Mouse (Mus musculus) brown adipose tissue, adult 24 weeks (tissue): ENCODE measurements around the gene Cpt1c. TPM values are rescaled to one million over a fixed set of nuclear protein-coding genes. Genes with fewer than 3 reads are reported as not detected.
"Not testable (repeated sequence)": the region's sequence is repeated elsewhere in the genome, so short reads cannot be mapped to it uniquely, and the experiment has no call there.

Experiments
- H3K27ac ChIP-seq: fragments of 200-500 bp; replicated peaks from 2 replicates; pipeline ENCODE4 v1.5.1; 2012; ENCODE audit warnings: low read depth, mild to moderate bottlenecking, low read length
- H3K4me1 ChIP-seq: fragments of 200-500 bp; 2 replicates; pipeline ENCODE4 v1.6.1; 2012; ENCODE audit warnings: low read length, mixed read lengths; ENCODE audit not compliant: control insufficient read depth, insufficient read depth, insufficient read length
- H3K4me3 ChIP-seq: fragments of 200-500 bp; 2 replicates; pipeline ENCODE4 v1.5.1; 2012; ENCODE audit warnings: low read depth, mild to moderate bottlenecking, low read length, moderate library complexity; ENCODE audit not compliant: insufficient read depth
- polyA plus RNA-seq: library from polyadenylated mRNA; stranded (reverse); fragments of >200 nt; gene quantifications from 2 replicates; pipeline ENCODE4 v1.2.4, GENCODE M21; 2012; ENCODE audit not compliant: missing spikeins, insufficient read depth, insufficient read length

The Cpt1c gene
- 0.58 and 0.75 TPM in 2 replicates for polyA plus RNA-seq

DNA sequence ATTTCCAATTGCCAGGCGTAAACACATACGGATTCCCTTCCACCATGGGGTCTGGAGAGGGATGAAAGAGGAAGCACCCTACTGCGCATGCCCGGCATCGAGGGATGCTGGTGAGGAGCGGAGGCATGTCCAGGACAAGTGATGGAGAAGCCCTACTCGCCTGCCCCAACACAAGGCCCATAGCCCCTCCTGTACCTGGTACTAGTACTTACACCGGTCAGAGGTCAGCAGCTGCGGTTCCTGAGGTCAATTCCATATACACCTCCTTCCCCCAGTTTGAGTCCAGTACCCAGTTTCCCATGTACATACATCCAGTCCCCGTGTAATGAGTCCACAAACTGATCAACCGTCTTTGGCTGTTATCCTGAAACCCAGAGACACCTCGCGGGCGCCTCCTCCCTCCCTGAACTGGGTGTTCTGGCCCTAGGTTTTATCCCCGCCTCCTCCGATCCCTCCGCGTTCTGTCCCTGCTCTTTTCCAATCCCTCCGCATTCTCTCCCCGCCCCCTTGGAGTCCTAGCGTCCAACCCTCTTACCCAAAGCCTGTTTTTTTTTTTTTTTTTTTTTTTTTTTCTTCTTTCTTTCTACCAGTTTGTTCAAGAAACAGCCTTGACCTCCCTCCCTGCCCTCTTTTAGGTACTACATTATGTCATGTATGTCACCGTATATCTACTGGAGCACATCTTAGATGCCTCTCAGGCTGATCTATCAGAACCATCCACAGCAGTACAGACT is at the start of gene Cpt1c:
TSS of gene Cpt1c (minus strand) at position 469 of the 734 bp plus-strand sequence.
- Histone ChIP-seq H3K27ac (no peak within 1 kb of the TSS), H3K4me3 (peak within 1 kb of the TSS; percentile 59)

GRCm38 (mm10) chr7:45023711-45024110 is 49.1 kb upstream of the Cpt1c start:
- not testable (repeated sequence) for H3K4me3 ChIP-seq, H3K27ac ChIP-seq, H3K4me1 ChIP-seq

More for the DNA sequence above, at the start of gene Cpt1c:
- no peaks in the 10 kb centered on the region for H3K4me1 ChIP-seq

DNA sequence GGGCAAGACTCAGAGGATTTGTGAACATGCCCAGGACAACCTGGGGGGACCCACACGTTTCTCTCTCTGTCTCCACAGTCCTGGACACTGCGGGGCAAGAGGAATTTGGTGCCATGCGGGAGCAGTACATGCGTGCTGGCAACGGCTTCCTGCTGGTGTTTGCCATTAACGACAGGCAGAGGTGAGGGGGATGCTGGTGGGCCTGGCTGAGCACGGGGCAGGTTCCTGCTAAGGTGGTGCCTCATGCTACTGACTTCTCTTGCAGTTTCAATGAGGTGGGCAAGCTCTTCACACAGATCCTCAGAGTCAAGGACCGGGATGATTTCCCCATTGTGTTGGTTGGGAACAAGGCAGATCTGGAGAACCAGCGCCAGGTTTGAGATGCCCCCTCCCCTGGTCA is 45.6 kb upstream of the Cpt1c start:
- Histone ChIP-seq H3K4me1 (no peaks in the 10 kb centered on the region), H3K27ac (no peak overlapping the region), H3K4me3 (no peak overlapping the region)

DNA sequence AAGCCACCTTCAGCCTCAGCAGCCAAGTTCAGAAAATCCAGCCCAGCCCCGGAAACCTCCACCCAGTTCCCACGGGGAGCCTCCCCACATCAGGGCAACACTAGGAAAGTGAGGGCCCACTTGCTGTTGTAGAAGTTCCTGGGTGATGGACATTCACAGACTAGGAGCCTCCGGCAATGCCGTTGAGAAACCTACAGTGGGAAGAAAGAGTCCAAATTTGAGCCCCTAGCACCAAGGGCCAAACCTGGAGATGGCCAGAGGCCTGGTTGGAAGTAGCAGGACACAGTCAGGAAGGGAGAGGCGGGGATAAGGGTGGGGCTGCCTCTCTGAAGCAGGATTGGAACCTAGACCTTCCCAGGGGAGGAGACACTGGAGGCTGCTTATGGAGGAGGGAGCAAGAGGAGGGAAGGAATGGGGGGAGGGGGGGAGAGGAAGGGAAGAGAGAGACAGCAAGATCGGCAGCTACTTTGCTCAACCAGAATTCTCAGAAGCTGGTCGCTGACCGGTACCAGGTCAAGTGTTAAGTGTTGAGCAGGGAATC is 44.5 kb upstream of the Cpt1c start:
- peak overlapping the region; percentile 59 for H3K4me3 ChIP-seq
- no peaks in the 10 kb centered on the region for H3K4me1 ChIP-seq

DNA sequence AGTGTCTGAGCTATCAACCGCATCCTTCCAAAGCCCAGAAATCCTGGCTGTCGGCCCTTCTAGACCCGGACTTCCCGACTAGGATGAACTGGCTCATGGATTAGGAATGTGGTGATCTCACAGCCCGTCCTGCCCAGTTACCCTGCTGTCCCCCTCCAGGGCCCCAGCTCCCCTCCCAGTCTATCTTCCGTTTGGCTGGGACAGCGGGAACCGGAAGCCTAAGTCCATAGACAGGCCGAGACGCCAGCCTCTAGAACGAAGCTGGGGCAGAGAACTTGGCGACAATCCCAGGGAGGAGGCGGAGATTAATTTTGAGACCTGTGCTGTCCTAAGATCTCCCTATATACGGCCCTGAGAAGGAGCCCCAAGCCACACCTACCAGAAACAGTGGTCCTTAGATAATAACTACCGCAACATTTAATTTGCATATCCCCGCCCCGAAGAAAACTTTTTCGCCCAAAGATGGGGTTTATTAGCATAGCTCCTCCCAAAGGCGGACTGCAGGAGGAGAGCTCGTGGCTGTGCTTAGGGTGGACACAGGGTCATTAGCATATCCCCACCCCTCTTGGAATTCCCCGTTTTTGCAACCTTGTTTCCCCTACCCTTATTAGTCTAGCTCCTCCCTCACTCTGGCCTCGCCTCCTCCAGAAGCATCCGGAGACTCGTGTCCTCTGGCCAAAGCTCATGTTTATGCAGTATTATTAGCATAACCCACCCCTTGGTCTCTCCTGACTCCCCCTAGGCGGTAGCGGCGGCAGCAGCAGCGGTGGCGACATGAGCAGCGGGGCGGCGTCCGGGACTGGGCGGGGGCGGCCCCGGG is 42.8 kb upstream of the Cpt1c start, which contains the start of gene Rras:
TSS of gene Rras (plus strand) at position 720 of the 820 bp plus-strand sequence.
- peaks cover 6% of the 10 kb centered on the region; the same call in 1 of the 2 replicates for H3K4me1 ChIP-seq
- peak within 1 kb of the TSS; percentile 100 for H3K27ac ChIP-seq
- H3K4me3 ChIP-seq, result peak within 1 kb of the TSS; percentile 70

More for the DNA sequence above, 44.5 kb upstream of the Cpt1c start:
- H3K27ac ChIP-seq, result peak overlapping the region; percentile 99

GRCm38 (mm10) chr7:45016761-45017160 is 42.1 kb upstream of the Cpt1c start:
- Histone ChIP-seq H3K4me3 (peak overlapping the region; percentile 70), H3K27ac (peak overlapping the region; percentile 100), H3K4me1 (peaks cover 6% of the 10 kb centered on the region; the same call in 1 of the 2 replicates)

GRCm38 (mm10) chr7:45015957-45016612 is 41.4 kb upstream of the Cpt1c start, which contains the start of gene Scaf1:
Scaf1 (minus strand) TSS chr7:45016363.
- Histone ChIP-seq H3K4me3 (peak within 1 kb of the TSS; percentile 78), H3K27ac (peak within 1 kb of the TSS; percentile 100), H3K4me1 (peaks cover 6% of the 10 kb centered on the region; the same call in 1 of the 2 replicates)

- H3K27ac ChIP-seq, result peak overlapping the region; percentile 82
- peaks cover 6% of the 10 kb centered on the region; the same call in 1 of the 2 replicates for H3K4me1 ChIP-seq
- H3K4me3 ChIP-seq, result peak overlapping the region; percentile 78
These were observed 40.8 kb upstream of the Cpt1c start for GRCm38 (mm10) chr7:45015344-45015956.

DNA sequence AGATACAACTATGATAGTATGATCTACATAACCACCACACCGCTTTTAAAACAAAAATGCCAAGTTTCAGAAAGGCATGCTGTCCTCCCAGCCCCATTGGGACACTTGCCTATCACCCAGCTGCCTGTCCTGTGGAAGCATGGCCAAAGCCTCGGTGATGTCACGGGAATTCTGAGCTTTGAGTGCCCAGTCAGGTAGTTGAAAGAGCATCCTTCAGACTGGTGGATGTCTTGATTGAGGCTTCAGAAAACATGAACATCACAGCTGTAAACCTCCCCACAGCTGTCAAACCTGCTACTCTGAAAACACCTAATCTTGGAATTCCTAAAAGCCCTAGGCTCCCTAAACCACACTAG is 39.4 kb upstream of the Cpt1c start:
- peaks cover 6% of the 10 kb centered on the region; the same call in 1 of the 2 replicates for H3K4me1 ChIP-seq
- H3K4me3 ChIP-seq, result no peak overlapping the region

GRCm38 (mm10) chr7:45013366-45014095 is 38.9 kb upstream of the Cpt1c start:
- Histone ChIP-seq H3K4me1 (peaks cover 6% of the 10 kb centered on the region; the same call in 1 of the 2 replicates), H3K4me3 (no peak overlapping the region), H3K27ac (peak overlapping the region; percentile 53)

More for the DNA sequence above, 39.4 kb upstream of the Cpt1c start:
- no peak overlapping the region for H3K27ac ChIP-seq

DNA sequence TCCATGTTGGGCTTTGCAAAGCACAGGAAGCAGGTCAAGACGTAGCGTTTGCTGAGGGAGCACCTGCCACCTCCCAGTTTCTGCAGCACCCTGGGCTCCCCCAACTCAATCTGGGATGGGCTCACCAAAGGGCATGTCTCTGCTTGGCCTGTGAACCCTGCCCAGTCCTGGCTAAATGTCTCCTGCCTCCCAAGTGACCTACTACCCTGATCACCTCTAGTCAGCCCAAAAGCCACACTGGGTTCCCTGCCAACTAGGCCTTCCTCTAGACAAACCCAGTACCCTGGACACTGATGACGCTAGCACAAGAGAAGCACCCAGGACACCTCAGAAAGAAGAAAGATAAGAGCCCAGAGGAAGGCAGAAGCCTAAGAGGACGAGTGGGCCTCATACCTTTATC is 38.2 kb upstream of the Cpt1c start:
- Histone ChIP-seq H3K4me1 (peaks cover 6% of the 10 kb centered on the region; the same call in 1 of the 2 replicates), H3K4me3 (no peak overlapping the region), H3K27ac (peak overlapping the region; percentile 53)

DNA sequence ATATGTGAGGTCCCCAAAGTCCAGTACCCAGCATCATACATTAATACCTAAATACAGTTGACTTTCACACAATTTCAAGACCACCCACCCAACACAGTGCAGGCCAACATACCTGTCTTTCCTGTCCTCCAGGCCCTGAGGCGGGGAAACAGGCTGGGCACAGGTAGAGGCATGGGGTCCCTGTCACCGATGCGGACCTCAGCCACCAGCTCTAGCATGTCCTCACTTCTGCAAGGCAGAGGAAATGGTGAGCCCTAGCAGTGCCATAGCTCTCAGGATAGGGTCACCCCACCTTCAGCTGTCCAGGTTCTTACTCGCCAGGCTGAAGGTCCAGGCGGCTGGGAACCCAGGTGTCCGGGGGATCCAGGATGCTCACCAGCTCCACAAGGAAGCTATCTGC is 37.4 kb upstream of the Cpt1c start:
- Histone ChIP-seq H3K27ac (no peak overlapping the region), H3K4me3 (no peak overlapping the region), H3K4me1 (peaks cover 6% of the 10 kb centered on the region; the same call in 1 of the 2 replicates)

DNA sequence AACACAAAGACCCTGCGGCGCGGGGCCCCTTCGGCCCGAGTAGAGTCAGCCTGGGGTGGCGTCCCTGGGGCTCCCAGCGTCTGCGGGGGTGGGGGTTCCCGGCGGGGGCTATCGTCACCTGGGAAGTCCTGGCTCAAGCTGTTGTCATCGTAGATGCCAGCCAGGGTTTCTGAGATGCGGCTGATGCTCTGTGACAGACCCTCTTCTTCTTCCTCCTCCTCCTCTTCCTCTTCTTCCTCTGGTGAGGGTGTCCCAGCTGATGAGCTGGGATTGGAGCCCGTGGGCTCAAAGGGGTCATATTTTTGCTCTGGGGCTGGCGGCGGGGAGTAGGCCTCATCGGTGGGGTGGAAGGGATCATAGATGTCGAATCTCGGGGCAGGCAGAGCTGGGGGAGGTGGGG is 33.8 kb upstream of the Cpt1c start:
- Histone ChIP-seq H3K4me3 (no peak overlapping the region), H3K27ac (no peak overlapping the region), H3K4me1 (peaks cover 1% of the 10 kb centered on the region; the same call in 1 of the 2 replicates)

- no peak overlapping the region for H3K4me3 ChIP-seq
- H3K4me1 ChIP-seq, result no peaks in the 10 kb centered on the region; the same call in 1 of the 2 replicates
- no peak overlapping the region for H3K27ac ChIP-seq
These were observed 33.2 kb upstream of the Cpt1c start for GRCm38 (mm10) chr7:45007846-45008245.
